Comparison of ENCODE assay signal across 8 mouse cellular contexts in genomic region chr5:64378591-64379275, GRCm38 (mm10).
DNase-seq lines count a peak whose midpoint lies in the region; ATAC-seq and TF ChIP-seq lines count a peak whose summit lies in the region.

No protein-coding gene starts in this region.

- H3K9me3 ChIP-seq in forebrain, embryonic 10.5 days: no peaks in the 10 kb centered on the region
- no peaks in the 10 kb centered on the region for H3K9me3 ChIP-seq in forebrain, embryonic 12.5 days
- H3K9me3 ChIP-seq in limb, embryonic 13.5 days: no peaks in the 10 kb centered on the region
- H3K9me3 ChIP-seq in midbrain, embryonic 13.5 days: no peaks in the 10 kb centered on the region

- no peak for ATAC-seq in forebrain, embryonic 12.5 days (ENCODE audit: low FRiP score)
- ATAC-seq in limb, embryonic 13.5 days (ENCODE audit: low FRiP score, low read depth): no peak
- peak; percentile 75 for ATAC-seq in neutrophil, adult 5-6 weeks (ENCODE audit: extremely low read depth, insufficient number of reproducible peaks, low FRiP score, poor library complexity, severe bottlenecking)
- no peak for ATAC-seq in midbrain, embryonic 13.5 days

- H3K4me3 ChIP-seq in forebrain, embryonic 10.5 days: no peak overlapping the region
- no peak overlapping the region for H3K4me3 ChIP-seq in forebrain, embryonic 12.5 days (replicated peaks)
- no peak overlapping the region for H3K4me3 ChIP-seq in thymus, adult 2 months (ENCODE audit: control insufficient read depth, insufficient read depth, low read length)
- no peak overlapping the region for H3K4me3 ChIP-seq in limb, embryonic 13.5 days
- no peak overlapping the region for H3K4me3 ChIP-seq in midbrain, embryonic 13.5 days (replicated peaks)

- TF ChIP-seq POLR2A in thymus, adult 2 months (IDR thresholded peaks at IDR 0.05; ENCODE audit: control insufficient read depth, extremely low read depth, insufficient read depth, low read length, poor library complexity): no peak

- no peak for TF ChIP-seq CTCF in thymus, adult 2 months (IDR thresholded peaks at IDR 0.05; ENCODE audit: borderline replicate concordance, control insufficient read depth, extremely low read depth, insufficient read depth, low read length, poor library complexity)

- H3K27ac ChIP-seq in forebrain, embryonic 10.5 days: peak overlapping the region; percentile 73
- H3K27ac ChIP-seq in forebrain, embryonic 12.5 days: no peak overlapping the region
- no peak overlapping the region for H3K27ac ChIP-seq in thymus, adult 2 months (ENCODE audit: control insufficient read depth, insufficient read depth, low read length)
- peak overlapping the region; percentile 86 for H3K27ac ChIP-seq in limb, embryonic 13.5 days
- no peak overlapping the region; the same call in 1 of the 2 replicates for H3K27ac ChIP-seq in midbrain, embryonic 13.5 days

- H3K27me3 ChIP-seq in forebrain, embryonic 10.5 days (ENCODE audit: poor library complexity, severe bottlenecking): no peaks in the 10 kb centered on the region
- H3K27me3 ChIP-seq in forebrain, embryonic 12.5 days: no peaks in the 10 kb centered on the region; the same call in 1 of the 2 replicates
- no peaks in the 10 kb centered on the region for H3K27me3 ChIP-seq in thymus, adult 2 months (ENCODE audit: control insufficient read depth, insufficient read depth, low read length)
- no peaks in the 10 kb centered on the region for H3K27me3 ChIP-seq in limb, embryonic 13.5 days
- no peaks in the 10 kb centered on the region for H3K27me3 ChIP-seq in midbrain, embryonic 13.5 days

- no peaks in the 10 kb centered on the region for H3K36me3 ChIP-seq in forebrain, embryonic 10.5 days (replicated peaks)
- H3K36me3 ChIP-seq in forebrain, embryonic 12.5 days (replicated peaks): no peaks in the 10 kb centered on the region
- no peaks in the 10 kb centered on the region for H3K36me3 ChIP-seq in thymus, adult 2 months (ENCODE audit: control insufficient read depth, insufficient read depth, low read length)
- H3K36me3 ChIP-seq in limb, embryonic 13.5 days: no peaks in the 10 kb centered on the region
- H3K36me3 ChIP-seq in midbrain, embryonic 13.5 days: no peaks in the 10 kb centered on the region

- H3K4me2 ChIP-seq in forebrain, embryonic 12.5 days: no peak overlapping the region
- H3K4me2 ChIP-seq in limb, embryonic 13.5 days (replicated peaks): peak overlapping the region; percentile 19; the same call in 1 of the 2 replicates
- H3K4me2 ChIP-seq in midbrain, embryonic 13.5 days (replicated peaks): no peak overlapping the region

- H3K4me1 ChIP-seq in forebrain, embryonic 10.5 days: peaks cover 68% of the 10 kb centered on the region
- peaks cover 24% of the 10 kb centered on the region; the same call in 1 of the 2 replicates for H3K4me1 ChIP-seq in forebrain, embryonic 12.5 days
- peaks cover 58% of the 10 kb centered on the region for H3K4me1 ChIP-seq in thymus, adult 2 months (replicated peaks; ENCODE audit: control insufficient read depth, insufficient read depth, low read length)
- H3K4me1 ChIP-seq in limb, embryonic 13.5 days: peaks cover 64% of the 10 kb centered on the region
- H3K4me1 ChIP-seq in midbrain, embryonic 13.5 days (replicated peaks): peaks cover 37% of the 10 kb centered on the region

- DNase-seq in forebrain, embryonic 10.5 days (ENCODE audit: extremely low spot score, low spot score): no peak
- DNase-seq in thymus, postnatal 4 days: peak; percentile 33
- no peak for DNase-seq in thymus, adult 2 months
- no peak for DNase-seq in cerebellum, adult 11 months

- no peak overlapping the region for H3K9ac ChIP-seq in forebrain, embryonic 12.5 days
- no peak overlapping the region for H3K9ac ChIP-seq in limb, embryonic 13.5 days
- H3K9ac ChIP-seq in midbrain, embryonic 13.5 days (replicated peaks): no peak overlapping the region

- 78% methylated on average over 13 of the region's 13 CpGs for WGBS in forebrain, embryonic 10.5 days
- WGBS in forebrain, embryonic 12.5 days: 71% methylated on average over 13 of the region's 13 CpGs
- WGBS in thymus, adult 2 months: 32% methylated on average over 13 of the region's 13 CpGs
- WGBS in limb, embryonic 13.5 days: 39% methylated on average over 13 of the region's 13 CpGs
- 73% methylated on average over 13 of the region's 13 CpGs for WGBS in midbrain, embryonic 13.5 days

Comparison
In these comparisons a context has a peak if more than half of its experiments do, and no peak if none do; other contexts are left out.
1. H3K27ac ChIP-seq: peak in forebrain, embryonic 10.5 days (single experiment) and limb, embryonic 13.5 days (single experiment); none in forebrain, embryonic 12.5 days (single experiment), thymus, adult 2 months (single experiment) and midbrain, embryonic 13.5 days (single experiment).